Mouse (Mus musculus) small intestine, adult 2 months (tissue): Measurements from ENCODE around the gene Tmem37. TPM values are rescaled to one million over a fixed set of nuclear protein-coding genes. Genes with fewer than 3 reads are reported as not detected.

Experiments
- H3K27ac ChIP-seq: fragments of 200-500 bp; 2 replicates; pipeline ENCODE4 v1.5.1; 2012; ENCODE audit warnings: low read depth, low read length, control low read depth, inconsistent platforms; ENCODE audit not compliant: insufficient read depth
- H3K27me3 ChIP-seq: fragments of 200-500 bp; 2 replicates; pipeline ENCODE4 v1.6.1; 2012; ENCODE audit warnings: mild to moderate bottlenecking, moderate library complexity, low read length, inconsistent platforms; ENCODE audit not compliant: control insufficient read depth, insufficient read depth
- H3K36me3 ChIP-seq: fragments of 200-500 bp; 2 replicates; pipeline ENCODE4 v1.6.1; 2012; ENCODE audit warnings: mild to moderate bottlenecking, low read length, control low read depth, inconsistent platforms; ENCODE audit not compliant: control insufficient read depth, insufficient read depth
- H3K4me1 ChIP-seq: fragments of 200-500 bp; 2 replicates; pipeline ENCODE4 v1.6.1; 2012; ENCODE audit warnings: low read length, inconsistent platforms, mixed read lengths; ENCODE audit not compliant: control insufficient read depth, insufficient read depth, insufficient read length
- H3K4me3 ChIP-seq: fragments of 200-500 bp; 2 replicates; pipeline ENCODE4 v1.5.1; 2012; ENCODE audit warnings: low read depth, mild to moderate bottlenecking, control low read depth, inconsistent platforms, low read length, moderate library complexity
- CTCF ChIP-seq: fragments of 200-500 bp; IDR thresholded peaks from 2 replicates; pipeline ENCODE4 v1.5.1; 2012; ENCODE audit warnings: low read depth, mild to moderate bottlenecking, control low read depth, inconsistent platforms, low read length, moderate library complexity, mixed read lengths; ENCODE audit not compliant: insufficient replicate concordance, insufficient read length; ENCODE audit errors: extremely low read depth
- POLR2A ChIP-seq: fragments of 200-500 bp; IDR thresholded peaks from 2 replicates; pipeline ENCODE4 v1.6.1; 2012; ENCODE audit warnings: low read depth, mild to moderate bottlenecking, control low read depth, inconsistent platforms, low read length, moderate library complexity
- whole genome bisulfite sequencing: fragments of 180-500 bp; shearing (Covaris S2); methylation state at CpG from one replicate; pipeline ENCODE4 v1.1.7; 2018; 5-methylcytosine and 5-hydroxymethylcytosine counted together
- polyA plus RNA-seq: library from polyadenylated mRNA; depleted of rRNA; stranded (reverse); fragments of >200 nt; gene quantifications from 2 replicates; pipeline ENCODE4 v1.2.3, GENCODE M21; 2012

The Tmem37 gene
- polyA plus RNA-seq, 1 experiment, result 171 TPM

- Histone ChIP-seq H3K4me3 (no peak overlapping the region), H3K4me1 (peaks cover 32% of the 10 kb centered on the region), H3K36me3 (peaks cover 12% of the 10 kb centered on the region), H3K27me3 (no peaks in the 10 kb centered on the region), H3K27ac (no peak overlapping the region)
- no peak for TF ChIP-seq CTCF
- no peak for TF ChIP-seq POLR2A
- 93% methylated on average over 5 of the region's 5 CpGs for WGBS
These were observed 4.8 kb downstream of the Tmem37 start for GRCm38 (mm10) chr1:120069120-120069519.

DNA sequence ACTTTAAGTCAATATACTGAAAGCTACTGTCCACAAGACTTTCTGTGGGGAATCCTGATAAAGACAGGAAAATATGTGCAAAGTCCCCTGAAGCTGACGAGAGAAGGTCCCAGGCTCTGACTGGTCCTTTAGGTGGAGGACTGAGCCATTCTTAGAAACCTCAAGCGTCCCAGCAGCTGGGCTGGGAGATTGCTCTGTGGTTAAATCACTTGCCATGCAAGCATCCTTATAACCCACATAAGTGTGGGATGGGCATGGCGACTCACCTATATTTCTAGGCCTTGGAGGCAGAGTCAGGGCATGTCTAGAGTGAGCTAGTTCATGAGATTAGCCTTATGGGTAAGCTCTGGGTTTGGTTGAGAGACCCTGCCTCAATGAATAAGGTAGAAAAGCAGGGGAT, 7.2 kb downstream of the Tmem37 start:
- TF ChIP-seq POLR2A, result no peak
- peaks cover 32% of the 10 kb centered on the region for H3K4me1 ChIP-seq
- H3K4me3 ChIP-seq, result no peak overlapping the region
- H3K36me3 ChIP-seq, result peaks cover 12% of the 10 kb centered on the region
- WGBS, result 47% methylated on average over 3 of the region's 3 CpGs
- no peaks in the 10 kb centered on the region for H3K27me3 ChIP-seq
- H3K27ac ChIP-seq, result peak overlapping the region; percentile 28; the same call in 1 of the 2 replicates

- Histone ChIP-seq H3K27ac (peak overlapping the region; percentile 28; the same call in 1 of the 2 replicates), H3K27me3 (no peaks in the 10 kb centered on the region), H3K4me3 (no peak overlapping the region), H3K36me3 (peaks cover 12% of the 10 kb centered on the region), H3K4me1 (peaks cover 30% of the 10 kb centered on the region)
- WGBS, result 30% methylated on average over 8 of the region's 8 CpGs
- no peak for TF ChIP-seq CTCF
- no peak for TF ChIP-seq POLR2A
These were observed 7.7 kb downstream of the Tmem37 start for GRCm38 (mm10) chr1:120066159-120066558.

GRCm38 (mm10) chr1:120064036-120064682, 9.7 kb downstream of the Tmem37 start:
- 28% methylated on average over 11 of the region's 11 CpGs for WGBS
- Histone ChIP-seq H3K4me3 (no peak overlapping the region), H3K36me3 (peaks cover 12% of the 10 kb centered on the region), H3K27ac (peak overlapping the region; percentile 47), H3K4me1 (peaks cover 19% of the 10 kb centered on the region), H3K27me3 (no peaks in the 10 kb centered on the region)
- no peak for TF ChIP-seq CTCF
- no peak for TF ChIP-seq POLR2A

DNA sequence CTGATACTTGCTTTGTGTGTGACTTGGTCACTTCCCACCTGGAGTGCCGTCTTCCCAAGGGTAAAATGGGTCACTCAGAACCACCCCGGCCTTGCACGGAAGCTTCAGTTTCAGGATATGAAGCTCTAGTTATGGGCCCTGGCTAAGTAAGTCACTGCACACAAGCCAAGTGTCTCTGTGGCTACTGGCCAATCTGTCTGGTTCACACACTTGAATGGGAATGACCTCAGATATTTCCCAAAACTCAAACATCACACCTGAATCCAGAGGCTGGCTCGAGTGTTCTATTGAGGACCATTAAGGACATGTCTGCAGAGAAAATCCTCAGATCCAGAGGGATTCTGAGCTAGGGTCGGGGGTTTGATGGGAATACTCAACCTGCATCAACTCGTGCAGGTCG, 11.6 kb downstream of the Tmem37 start:
- Histone ChIP-seq H3K4me1 (peaks cover 19% of the 10 kb centered on the region), H3K4me3 (no peak overlapping the region), H3K27ac (no peak overlapping the region), H3K27me3 (no peaks in the 10 kb centered on the region), H3K36me3 (peaks cover 4% of the 10 kb centered on the region)
- 95% methylated on average over 7 of the region's 7 CpGs for WGBS
- TF ChIP-seq POLR2A, result no peak
- no peak for TF ChIP-seq CTCF

DNA sequence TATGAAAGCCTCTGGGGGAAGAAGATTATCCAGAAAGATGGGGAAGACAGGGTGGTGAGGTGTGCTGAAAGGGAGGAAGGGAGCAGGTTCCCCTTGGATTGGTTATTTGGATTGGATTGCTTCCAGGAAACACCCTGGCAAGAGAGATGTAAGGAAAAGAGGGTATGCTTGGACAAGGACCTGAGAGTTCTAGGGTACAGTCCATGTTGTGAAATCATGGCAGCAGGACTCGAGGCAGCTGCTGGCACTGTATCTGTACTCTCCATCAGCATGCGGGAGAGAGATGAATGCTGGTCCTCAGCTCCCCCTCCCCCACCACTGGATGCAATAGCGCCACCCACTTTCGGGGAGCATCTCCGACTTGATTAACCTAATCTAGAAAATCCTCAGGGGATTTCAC, 13.2 kb downstream of the Tmem37 start:
- H3K4me1 ChIP-seq, result peaks cover 15% of the 10 kb centered on the region
- WGBS, result 66% methylated on average over 5 of the region's 5 CpGs
- H3K27me3 ChIP-seq, result no peaks in the 10 kb centered on the region

DNA sequence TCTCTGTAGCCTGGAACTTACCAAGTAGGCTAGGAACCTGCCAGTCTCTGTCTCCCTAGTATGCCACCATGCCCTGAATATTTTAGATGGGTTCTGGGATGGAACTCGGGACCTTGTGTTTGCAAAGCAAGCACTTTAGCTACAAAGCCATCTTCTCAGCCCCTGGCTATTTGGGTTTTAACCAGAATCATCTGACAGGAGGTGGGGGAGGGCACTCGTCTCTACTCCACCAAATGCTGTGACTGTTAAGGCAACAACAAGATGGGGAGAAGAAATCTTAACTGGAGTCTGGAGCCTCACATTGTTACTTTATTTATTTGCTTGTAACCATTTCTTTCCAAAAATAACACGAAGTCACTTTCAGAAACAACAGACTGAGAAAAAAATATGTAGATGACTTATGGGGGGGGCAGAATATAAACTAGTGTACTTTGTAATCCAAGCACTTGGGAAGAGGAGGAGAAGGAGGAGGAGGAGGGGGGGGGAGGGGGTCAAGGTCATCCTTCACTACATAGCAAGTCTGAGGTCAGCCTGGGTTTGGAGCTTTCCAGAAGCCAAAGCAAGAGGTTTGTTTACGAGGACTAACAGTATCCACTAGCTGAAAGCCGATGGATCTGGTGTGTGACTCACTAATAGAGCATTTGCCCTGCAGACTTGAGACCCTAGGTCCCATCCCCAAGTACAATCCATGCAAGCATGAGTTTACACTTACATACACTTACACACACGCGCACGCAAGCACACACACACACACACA, 16.0 kb downstream of the Tmem37 start:
- WGBS, result 81% methylated on average over 8 of the region's 8 CpGs
- TF ChIP-seq POLR2A (no peak), CTCF (no peak)
- Histone ChIP-seq H3K36me3 (no peaks in the 10 kb centered on the region), H3K4me1 (no peaks in the 10 kb centered on the region), H3K4me3 (no peak overlapping the region), H3K27me3 (no peaks in the 10 kb centered on the region), H3K27ac (no peak overlapping the region)

More for the DNA sequence above, 13.2 kb downstream of the Tmem37 start:
- Histone ChIP-seq H3K4me3 (no peak overlapping the region), H3K36me3 (no peaks in the 10 kb centered on the region), H3K27ac (no peak overlapping the region)
- no peak for TF ChIP-seq CTCF
